Mouse (Mus musculus) common myeloid progenitor, adult 5-6 weeks (primary cell): ENCODE results near the gene Zdhhc3. TPM values are rescaled to one million over a fixed set of nuclear protein-coding genes. Genes with fewer than 3 reads are reported as not detected.

Experiments
- ATAC-seq: replicated peaks from 2 replicates; pipeline ENCODE4 v1.8.0; 2016; ENCODE audit warnings: low read depth, mild to moderate bottlenecking, moderate TSS enrichment, inconsistent platforms; ENCODE audit not compliant: poor library complexity, severe bottlenecking
- total RNA-seq: library from RNA; stranded (forward); fragments of 200-1000, 187-1606 nt; gene quantifications from 2 replicates; pipeline ENCODE4 v1.2.3, GENCODE M21; 2017

Gene Zdhhc3
- total RNA-seq, 1 experiment from 2014 or later, result 43.1 TPM

DNA sequence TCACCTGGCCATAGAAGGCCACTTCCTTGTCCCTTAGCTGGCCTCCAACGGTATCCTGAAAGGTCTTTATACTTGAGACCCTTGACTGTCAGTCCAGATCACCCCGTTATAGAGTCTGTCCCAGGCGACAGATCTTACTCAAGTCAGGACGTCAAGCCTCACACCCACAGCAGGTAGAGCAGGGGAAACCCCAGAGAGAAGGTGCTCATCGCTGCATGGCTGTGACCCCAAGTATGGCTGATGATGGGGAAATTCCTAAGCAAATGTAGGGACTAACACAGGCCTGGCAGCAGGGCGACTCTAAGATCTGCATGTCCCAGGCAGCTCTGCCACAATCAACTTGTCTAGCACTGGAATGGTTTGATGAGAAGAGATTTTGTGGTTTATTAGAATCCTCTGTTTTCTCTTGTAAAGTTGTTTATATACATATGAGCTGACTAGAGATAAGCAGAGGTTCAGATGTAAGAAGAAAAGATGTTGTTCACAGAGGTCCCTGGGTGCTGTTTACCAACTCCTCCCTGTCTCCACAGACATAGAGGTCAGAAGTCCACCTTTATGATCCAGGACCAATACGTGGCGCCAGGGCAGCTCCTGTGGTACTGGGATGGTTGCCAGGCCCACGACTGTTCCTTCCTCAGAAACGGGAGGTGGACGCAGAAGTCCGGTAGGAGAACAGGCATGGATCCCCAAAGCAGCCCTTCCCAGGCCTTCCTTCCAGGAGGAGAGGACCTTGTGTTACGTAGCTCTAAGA, 81.3 kb downstream of the Zdhhc3 start:
- no peak for ATAC-seq

- no peak for ATAC-seq
Measured at GRCm38 (mm10) chr9:123024201-123024600, 88.8 kb downstream of the Zdhhc3 start.

DNA sequence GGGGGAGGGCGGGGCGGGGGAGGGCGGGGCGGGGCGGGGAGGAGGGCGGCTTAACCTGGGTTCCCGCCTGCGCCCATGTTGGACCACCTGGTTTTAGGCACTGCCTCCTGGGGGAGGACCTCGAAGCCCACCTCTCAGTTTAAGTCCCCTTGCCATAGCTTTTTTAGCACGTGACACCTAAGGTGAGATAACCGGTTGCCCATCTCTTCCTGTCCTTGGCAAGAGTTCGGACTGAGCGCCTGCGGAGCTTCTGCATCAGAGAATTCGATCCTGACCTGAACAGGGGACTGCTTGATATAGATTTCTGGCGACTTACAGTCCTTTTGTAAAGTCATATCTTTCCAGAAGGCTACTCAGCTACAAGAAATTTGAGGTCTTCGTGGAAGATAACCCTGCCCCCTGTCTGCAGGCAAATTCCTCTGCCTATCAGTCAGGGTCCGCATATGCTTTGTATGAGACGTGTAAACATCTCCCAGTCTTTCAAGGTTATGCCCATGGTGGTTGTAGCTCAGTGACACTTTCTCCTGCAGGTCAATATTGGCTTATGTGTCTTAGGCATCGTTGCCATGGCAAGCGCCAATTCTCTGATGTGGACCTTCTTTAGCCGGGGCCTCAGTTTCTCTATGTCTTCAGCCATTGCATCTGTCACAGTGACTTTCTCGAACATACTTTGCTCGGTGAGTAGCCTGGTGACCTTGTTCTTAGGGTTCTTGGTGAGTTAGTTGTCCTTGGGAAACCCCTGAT, 91.2 kb downstream of the Zdhhc3 start:
- peak; percentile 34 for ATAC-seq

DNA sequence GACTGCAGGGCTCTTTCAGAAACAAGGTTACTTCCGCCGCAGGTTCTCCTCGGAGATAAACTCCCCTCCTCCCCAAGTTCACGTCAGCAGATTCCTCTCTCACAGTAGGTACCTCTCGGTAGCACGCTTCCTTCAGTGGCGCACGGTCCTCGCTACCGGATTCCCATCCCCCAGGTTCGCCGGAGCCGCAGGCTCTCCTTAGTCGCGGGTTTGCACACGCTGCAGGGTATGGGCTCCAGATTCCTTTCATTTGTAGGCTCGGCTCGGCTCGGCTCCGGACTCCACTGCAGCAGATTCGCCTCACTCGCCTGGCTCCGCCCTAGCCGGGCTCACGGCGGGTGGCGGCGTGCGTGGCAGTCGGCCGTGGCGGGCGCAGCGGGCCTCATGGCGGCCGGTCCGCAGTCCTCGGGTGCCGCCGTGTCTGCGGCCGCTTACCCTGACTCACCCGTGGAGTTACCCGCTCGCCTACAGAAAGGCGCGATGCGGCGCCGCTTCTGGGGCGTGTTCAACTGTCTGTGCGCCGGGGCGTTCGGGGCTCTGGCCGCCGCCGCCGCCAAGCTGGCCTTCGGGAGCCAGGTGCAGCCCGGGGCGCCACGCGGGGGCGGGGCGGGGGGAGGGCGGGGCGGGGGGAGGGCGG, 91.9 kb downstream of the Zdhhc3 start, which contains the start of gene Tmem42:
Gene Tmem42, plus strand, starts transcription at position 332 of the 637 bp plus-strand sequence.
- ATAC-seq, result peak; percentile 83

Other genes starting within 250 kb of the Zdhhc3 start
- 61.1 and 81.9 TPM in 2 replicates for gene Zfp445, start 247.2 kb downstream of the Zdhhc3 start, total RNA-seq
- 3.7 and 5.4 TPM in 2 replicates for gene Zkscan7, start 227.5 kb downstream of the Zdhhc3 start, total RNA-seq
- gene Zfp105, start 190.1 kb downstream of the Zdhhc3 start, total RNA-seq, result 3.2 TPM in 1 of 2 replicates, not detected in the other
- 23.9 and 24.3 TPM in 2 replicates for gene 1110059G10Rik, start 162.2 kb downstream of the Zdhhc3 start, total RNA-seq
- 249 and 348 TPM in 2 replicates for gene Kif15, start 162.2 kb downstream of the Zdhhc3 start, total RNA-seq
- 10.7 and 11.3 TPM in 2 replicates for gene Tmem42, start 91.9 kb downstream of the Zdhhc3 start, total RNA-seq
- 0.09 TPM in 1 of 2 replicates, not detected in the other for gene Tgm4, start 78.5 kb downstream of the Zdhhc3 start, total RNA-seq
- gene Exosc7, start within 50 bp of the Zdhhc3 start, total RNA-seq, result 104 and 108 TPM in 2 replicates
- 2.1 TPM in 1 of 2 replicates, not detected in the other for gene Clec3b, start 37.7 kb upstream of the Zdhhc3 start, total RNA-seq
- gene Cdcp1, start 102.8 kb upstream of the Zdhhc3 start, total RNA-seq, result 0.27 and 0.39 TPM in 2 replicates
- 1.6 and 1.8 TPM in 2 replicates for gene Tmem158, start 147.6 kb upstream of the Zdhhc3 start, total RNA-seq